10 mouse cellular contexts compared by ENCODE assay signal in genomic region chr1:126152217-126152616, GRCm38 (mm10).
A peak's percentile ranks its signal among the peaks of the same experiment; 100 is the strongest.
DNase-seq lines count a peak whose midpoint lies in the region; ATAC-seq and TF ChIP-seq lines count a peak whose summit lies in the region.
"Had no signal": no experiment of that assay in that cellular context is flagged by ENCODE, and none has a peak within 500 bp of the region (broad histone marks: within the 10 kb centered on the region; RNA-seq: fewer than 3 reads in every experiment).

No protein-coding gene starts in this region.

- H3K4me1 ChIP-seq in forebrain, embryonic 15.5 days, result peaks cover 20% of the 10 kb centered on the region
- no peaks in the 10 kb centered on the region for H3K4me1 ChIP-seq in forebrain, embryonic 11.5 days (replicated peaks; ENCODE audit: control insufficient read depth, insufficient read depth, low read length)
- peaks cover 7% of the 10 kb centered on the region for H3K4me1 ChIP-seq in lung, embryonic 16.5 days (replicated peaks; ENCODE audit: control insufficient read depth, insufficient read depth, low read length)
- H3K4me1 ChIP-seq in heart, adult 2 months (ENCODE audit: control insufficient read depth, insufficient read depth, low read length), result peaks cover 1% of the 10 kb centered on the region; the same call in 1 of the 2 replicates

- no peaks in the 10 kb centered on the region for H3K36me3 ChIP-seq in forebrain, embryonic 15.5 days
- H3K36me3 ChIP-seq in forebrain, embryonic 11.5 days (ENCODE audit: control insufficient read depth, insufficient read depth, low read length), result no peaks in the 10 kb centered on the region
- H3K36me3 ChIP-seq in lung, embryonic 16.5 days (ENCODE audit: control insufficient read depth, insufficient read depth, low read length), result no peaks in the 10 kb centered on the region
- no peaks in the 10 kb centered on the region for H3K36me3 ChIP-seq in heart, adult 2 months (ENCODE audit: control insufficient read depth, insufficient read depth, low read length)
- H3K36me3 ChIP-seq: heart, embryonic 13.5 days had no signal

- TF ChIP-seq CTCF in heart, adult 2 months (IDR thresholded peaks at IDR 0.05), result no peak

- TF ChIP-seq EP300 in heart, adult 2 months (IDR thresholded peaks at IDR 0.05; ENCODE audit: insufficient read depth, low read depth, low read length), result no peak

- no peak for DNase-seq in forebrain, embryonic 11.5 days (ENCODE audit: low spot score)
- peak; percentile 6 for DNase-seq in testis, postnatal 14 days (ENCODE audit: low spot score)
- no peak for DNase-seq in testis, postnatal 10 days (ENCODE audit: low spot score)
- no peak for DNase-seq in heart, adult 2 months
- no peak for DNase-seq in liver
- DNase-seq in heart, postnatal 10 days, result no peak

- peak overlapping the region; percentile 80; the same call in 1 of the 2 replicates for H3K27ac ChIP-seq in forebrain, embryonic 15.5 days (replicated peaks)
- no peak overlapping the region for H3K27ac ChIP-seq in forebrain, embryonic 11.5 days (ENCODE audit: low read depth, low read length)
- no peak overlapping the region for H3K27ac ChIP-seq in lung, embryonic 16.5 days (ENCODE audit: low read length)
- H3K27ac ChIP-seq in heart, adult 2 months, result no peak overlapping the region
- H3K27ac ChIP-seq: heart, embryonic 13.5 days; kidney, postnatal 0 days had no signal

- no peak; the same call in 1 of the 2 replicates for ATAC-seq in forebrain, embryonic 15.5 days (replicated peaks)
- ATAC-seq in forebrain, embryonic 11.5 days (replicated peaks; ENCODE audit: low FRiP score), result no peak
- 0 out of 2 replicates have a peak, but pooled peaks have one; percentile 31 for ATAC-seq in lung, embryonic 16.5 days (ENCODE audit: low read depth)

- H3K9me3 ChIP-seq in forebrain, embryonic 15.5 days, result no peaks in the 10 kb centered on the region
- no peaks in the 10 kb centered on the region for H3K9me3 ChIP-seq in forebrain, embryonic 11.5 days (ENCODE audit: control insufficient read depth, low read length)
- no peaks in the 10 kb centered on the region for H3K9me3 ChIP-seq in lung, embryonic 16.5 days (ENCODE audit: control insufficient read depth, low read length)
- H3K9me3 ChIP-seq: heart, embryonic 13.5 days had no signal

- H3K4me2 ChIP-seq in forebrain, embryonic 15.5 days (replicated peaks), result no peak overlapping the region
- H3K4me2 ChIP-seq in forebrain, embryonic 11.5 days (ENCODE audit: low read depth, low read length, severe bottlenecking), result no peak overlapping the region
- no peak overlapping the region for H3K4me2 ChIP-seq in lung, embryonic 16.5 days (ENCODE audit: low read depth, low read length)
- H3K4me2 ChIP-seq: heart, embryonic 13.5 days had no signal

- no peak overlapping the region for H3K9ac ChIP-seq in forebrain, embryonic 15.5 days (replicated peaks)
- H3K9ac ChIP-seq in forebrain, embryonic 11.5 days (ENCODE audit: low read length), result no peak overlapping the region
- no peak overlapping the region for H3K9ac ChIP-seq in lung, embryonic 16.5 days (ENCODE audit: low read length)
- no peak overlapping the region for H3K9ac ChIP-seq in heart, adult 2 months (ENCODE audit: low read depth, low read length)
- H3K9ac ChIP-seq: heart, embryonic 13.5 days had no signal

- no peaks in the 10 kb centered on the region for H3K27me3 ChIP-seq in forebrain, embryonic 15.5 days
- H3K27me3 ChIP-seq in forebrain, embryonic 11.5 days (ENCODE audit: control insufficient read depth, insufficient read depth, low read length), result no peaks in the 10 kb centered on the region
- H3K27me3 ChIP-seq in lung, embryonic 16.5 days (ENCODE audit: control insufficient read depth, insufficient read depth, low read depth, low read length), result no peaks in the 10 kb centered on the region
- no peaks in the 10 kb centered on the region for H3K27me3 ChIP-seq in heart, adult 2 months (ENCODE audit: control insufficient read depth, insufficient read depth, low read length)
- H3K27me3 ChIP-seq: heart, embryonic 13.5 days had no signal

- no peak overlapping the region for H3K4me3 ChIP-seq in forebrain, embryonic 15.5 days
- no peak overlapping the region for H3K4me3 ChIP-seq in forebrain, embryonic 11.5 days (ENCODE audit: low read depth, low read length)
- no peak overlapping the region for H3K4me3 ChIP-seq in lung, embryonic 16.5 days (ENCODE audit: low read length)
- H3K4me3 ChIP-seq in heart, adult 2 months, result no peak overlapping the region
- H3K4me3 ChIP-seq: heart, embryonic 13.5 days had no signal

- 73% methylated on average over 6 of the region's 6 CpGs for WGBS in forebrain, embryonic 15.5 days
- 91% methylated on average over 6 of the region's 6 CpGs for WGBS in forebrain, embryonic 11.5 days
- WGBS in lung, embryonic 16.5 days, result 66% methylated on average over 6 of the region's 6 CpGs
- 72% methylated on average over 6 of the region's 6 CpGs for WGBS in heart, adult 2 months

- intact Hi-C loops in heart, adult 2 months (cut with DNase I), result no loop called here
- intact Hi-C loops in heart, postnatal 10 days (cut with DNase I), result no loop called here

- TF ChIP-seq POLR2A in heart, adult 2 months (IDR thresholded peaks at IDR 0.05; ENCODE audit: insufficient read depth, low read depth, low read length), result no peak

- H3K79me2 ChIP-seq in heart, adult 2 months (replicated peaks; ENCODE audit: control insufficient read depth, insufficient read depth, low read length), result no peaks in the 10 kb centered on the region
